Mouse (Mus musculus) forebrain, postnatal 0 days (tissue): ENCODE data around the gene Alox12b. TPM values are rescaled to one million over a fixed set of nuclear protein-coding genes. Genes with fewer than 3 reads are reported as not detected.
A peak's percentile ranks its signal among the peaks of the same experiment; 100 is the strongest.

ENCODE experiments used
- ATAC-seq: fragments of 200-750 bp; cut with Nextera tagmentation; 2 replicates; pipeline ENCODE4 v1.8.0; 2017; ENCODE audit warnings: mild to moderate bottlenecking, moderate library complexity
- DNase-seq: peaks from one replicate; pipeline ENCODE4 v3.0.0-alpha.2; 2015
- H3K27ac ChIP-seq: fragments of 300-500 bp; sonication (generic); 2 replicates; pipeline ENCODE4 v1.5.1; 2014; ENCODE audit warnings: low read depth, mild to moderate bottlenecking, antibody characterized with exemption, low read length, moderate library complexity, mixed read lengths
- H3K27me3 ChIP-seq: fragments of 300-500 bp; sonication (generic); 2 replicates; pipeline ENCODE4 v1.6.1; 2014; ENCODE audit warnings: mild to moderate bottlenecking, low read length, mixed read lengths; ENCODE audit not compliant: insufficient read depth
- H3K36me3 ChIP-seq: fragments of 300-500 bp; sonication (generic); 2 replicates; pipeline ENCODE4 v1.6.1; 2014; ENCODE audit warnings: mild to moderate bottlenecking, moderate library complexity; ENCODE audit not compliant: insufficient read depth
- H3K4me1 ChIP-seq: fragments of 300-500 bp; sonication (generic); 2 replicates; pipeline ENCODE4 v1.6.1; 2014; ENCODE audit warnings: antibody characterized with exemption; ENCODE audit not compliant: insufficient read depth
- H3K4me2 ChIP-seq: fragments of 300-500 bp; sonication (generic); 2 replicates; pipeline ENCODE4 v1.6.1; 2014; ENCODE audit warnings: low read depth, mild to moderate bottlenecking, moderate library complexity
- H3K4me3 ChIP-seq: fragments of 300-500 bp; sonication (generic); 2 replicates; pipeline ENCODE4 v1.5.1; 2014; ENCODE audit warnings: low read depth, low read length, mixed read lengths
- H3K9ac ChIP-seq: fragments of 300-500 bp; sonication (generic); 2 replicates; pipeline ENCODE4 v1.6.1; 2014; ENCODE audit warnings: mild to moderate bottlenecking
- H3K9me3 ChIP-seq: fragments of 300-500 bp; sonication (generic); 2 replicates; pipeline ENCODE4 v1.6.1; 2016; ENCODE audit warnings: low read length
- CTCF ChIP-seq: sonication (generic); IDR thresholded peaks from 2 replicates; pipeline ENCODE4 v1.5.1; 2016; ENCODE audit warnings: antibody characterized with exemption, control low read depth, low read depth
- WGBS: fragments of 180-500 bp; shearing (Covaris S2); extraction: QIAGEN DNeasy Blood & Tissue Kit; methylation state at CpG from one replicate; pipeline ENCODE4 v1.1.7; 2014; 5-methylcytosine and 5-hydroxymethylcytosine counted together
- polyA plus RNA-seq: library from polyadenylated mRNA; unstranded; fragments of >200 nt; fragmentation: Nextera tagmentation; extraction: Ambion mirVana; gene quantifications from 2 replicates; pipeline ENCODE4 v1.2.1, GENCODE M21; 2015
- total RNA-seq: library from RNA; depleted of rRNA; stranded (reverse); fragments of >200 nt; gene quantifications from 2 replicates; pipeline ENCODE4 v1.2.3, GENCODE M21; 2014; rRNA removed

Gene Alox12b
- total RNA-seq (0.19 and 0.38 TPM in 2 replicates), polyA plus RNA-seq (0.15 and 0.46 TPM in 2 replicates)

DNA sequence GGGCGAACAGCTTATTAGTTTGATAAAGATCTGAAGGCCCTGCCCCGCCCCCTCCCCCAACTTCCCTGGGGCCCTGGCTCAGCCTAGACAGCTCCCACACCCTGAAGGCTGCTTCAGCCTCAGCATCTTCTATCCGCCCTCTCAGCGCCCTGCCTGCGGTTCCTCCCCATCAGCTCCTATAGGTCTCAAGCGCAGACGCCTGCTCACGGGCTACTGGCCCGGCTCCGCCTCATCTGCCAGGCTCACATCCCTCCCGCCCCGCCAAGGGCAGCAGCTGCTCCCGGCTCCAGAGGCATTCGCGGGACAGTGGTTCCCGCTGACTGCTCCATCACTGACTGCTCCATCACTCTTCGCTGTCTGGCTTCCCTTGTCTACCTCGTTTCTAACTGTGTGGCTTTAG lies at the start of gene Alox12b:
Gene Alox12b (plus strand): TSS at position 190 of the 400 bp plus-strand sequence.
- TF ChIP-seq CTCF = no peak
- DNase-seq = peak; percentile 3
- 4% methylated on average over 18 of the region's 18 CpGs for WGBS
- no peaks in the 10 kb centered on the region for H3K4me1 ChIP-seq
- ATAC-seq = no peak; the same call in 1 of the 2 replicates
- no peak within 1 kb of the TSS for H3K9ac ChIP-seq
- no peaks in the 10 kb centered on the region for H3K9me3 ChIP-seq
- no peak within 1 kb of the TSS for H3K4me3 ChIP-seq
- H3K4me2 ChIP-seq = peak within 1 kb of the TSS; percentile 28; the same call in 1 of the 2 replicates
- no peaks in the 10 kb centered on the region for H3K36me3 ChIP-seq
- no peak within 1 kb of the TSS for H3K27ac ChIP-seq
- H3K27me3 ChIP-seq = no peaks in the 10 kb centered on the region

DNA sequence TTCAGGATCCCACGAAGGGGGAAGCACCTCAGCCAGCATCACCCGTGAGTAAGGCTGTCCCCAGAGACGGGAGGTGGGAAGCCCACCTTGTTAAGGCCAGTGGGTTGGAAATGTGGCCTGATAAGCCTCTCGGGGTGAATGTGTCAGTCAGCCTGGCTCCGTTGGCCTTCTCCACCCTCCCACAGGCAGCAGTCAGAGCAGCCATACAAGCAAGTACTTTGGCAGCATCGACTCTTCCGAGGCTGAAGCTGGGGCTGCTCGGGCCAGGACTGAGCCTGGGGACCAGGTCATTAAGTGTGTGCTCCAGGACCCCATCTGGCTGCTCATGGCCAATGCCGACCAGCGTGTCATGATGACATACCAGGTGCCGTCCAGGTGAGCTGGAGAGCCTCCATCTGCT lies 49.1 kb upstream of the Alox12b start:
- WGBS = 88% methylated on average over 11 of the region's 11 CpGs

DNA sequence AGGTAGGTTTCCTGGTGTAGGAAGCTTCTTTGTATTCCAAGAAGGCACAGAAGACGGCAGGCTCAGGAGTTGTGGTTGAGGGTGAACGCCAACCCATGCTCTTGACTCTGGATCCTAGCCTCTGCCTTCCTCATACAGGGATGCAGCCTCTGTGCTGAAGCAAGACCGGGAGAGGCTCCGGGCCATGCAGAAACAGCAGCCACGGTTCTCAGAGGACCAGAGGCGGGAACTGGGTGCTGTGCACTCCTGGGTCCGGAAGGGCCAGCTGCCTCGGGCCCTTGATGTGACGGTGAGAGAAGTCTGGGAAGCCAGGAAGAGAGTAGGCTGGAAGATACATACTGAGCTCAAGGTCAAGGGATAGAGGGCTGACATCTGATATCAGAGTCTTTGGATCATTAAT lies 48.6 kb upstream of the Alox12b start:
- no peak for TF ChIP-seq CTCF
- Histone ChIP-seq H3K27me3 (no peaks in the 10 kb centered on the region; the same call in 1 of the 2 replicates), H3K9ac (no peak overlapping the region), H3K36me3 (peaks cover 60% of the 10 kb centered on the region), H3K27ac (no peak overlapping the region), H3K4me3 (no peak overlapping the region), H3K4me1 (no peaks in the 10 kb centered on the region), H3K9me3 (no peaks in the 10 kb centered on the region), H3K4me2 (no peak overlapping the region)
- WGBS = 93% methylated on average over 9 of the region's 9 CpGs
- ATAC-seq (no peak), DNase-seq (no peak)

More for the DNA sequence above, 49.1 kb upstream of the Alox12b start:
- Histone ChIP-seq H3K4me2 (no peak overlapping the region), H3K27me3 (no peaks in the 10 kb centered on the region; the same call in 1 of the 2 replicates), H3K27ac (no peak overlapping the region), H3K4me3 (no peak overlapping the region), H3K9ac (no peak overlapping the region), H3K9me3 (no peaks in the 10 kb centered on the region), H3K4me1 (no peaks in the 10 kb centered on the region), H3K36me3 (peaks cover 66% of the 10 kb centered on the region)
- no peak for TF ChIP-seq CTCF
- DNase-seq = no peak
- no peak for ATAC-seq

DNA sequence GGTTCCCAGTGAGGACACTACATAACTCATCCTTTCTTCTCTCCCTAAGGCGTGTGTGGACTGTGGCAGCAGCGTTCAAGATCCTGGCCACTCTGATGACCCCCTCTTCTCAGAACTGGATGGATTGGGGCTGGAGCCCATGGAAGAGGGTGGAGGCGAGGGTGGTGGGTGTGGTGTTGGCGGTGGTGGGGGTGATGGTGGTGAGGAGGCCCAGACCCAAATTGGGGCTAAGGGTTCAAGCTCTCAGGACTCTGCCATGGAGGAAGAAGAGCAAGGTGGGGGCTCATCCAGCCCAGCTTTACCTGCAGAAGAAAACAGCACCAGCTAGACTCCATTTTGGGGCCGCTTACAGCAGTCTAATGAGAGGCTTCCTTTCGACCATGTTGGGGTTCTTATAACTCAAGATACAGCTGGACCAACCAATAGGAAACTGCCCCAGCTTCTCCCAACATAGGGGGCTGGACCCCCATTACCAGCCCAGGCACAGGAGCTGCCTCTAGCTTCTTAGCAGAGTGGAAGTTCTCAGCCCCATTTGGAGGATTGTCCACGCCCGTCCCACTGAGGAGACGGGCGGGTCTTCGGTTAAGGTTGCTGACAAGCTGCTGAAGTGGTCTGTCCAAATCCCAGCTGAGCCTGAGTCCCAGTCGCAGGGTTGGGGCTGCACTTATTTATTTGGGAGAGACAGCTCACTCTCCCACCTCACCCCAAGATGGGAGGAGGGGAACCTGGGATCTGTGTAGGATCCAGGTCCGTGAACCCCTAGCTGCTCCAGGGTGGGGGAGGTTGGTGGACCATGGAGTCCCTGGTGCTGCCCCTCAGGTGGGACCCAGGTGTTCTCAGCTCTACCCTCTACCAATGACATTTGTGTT lies 47.5 kb upstream of the Alox12b start:
- Histone ChIP-seq H3K27ac (no peak overlapping the region), H3K4me1 (no peaks in the 10 kb centered on the region), H3K36me3 (peaks cover 50% of the 10 kb centered on the region), H3K4me3 (no peak overlapping the region), H3K9ac (no peak overlapping the region), H3K27me3 (no peaks in the 10 kb centered on the region; the same call in 1 of the 2 replicates), H3K4me2 (no peak overlapping the region), H3K9me3 (no peaks in the 10 kb centered on the region)
- DNase-seq (no peak), ATAC-seq (no peak)
- whole genome bisulfite sequencing = 85% methylated on average over 13 of the region's 13 CpGs
- TF ChIP-seq CTCF = no peak

DNA sequence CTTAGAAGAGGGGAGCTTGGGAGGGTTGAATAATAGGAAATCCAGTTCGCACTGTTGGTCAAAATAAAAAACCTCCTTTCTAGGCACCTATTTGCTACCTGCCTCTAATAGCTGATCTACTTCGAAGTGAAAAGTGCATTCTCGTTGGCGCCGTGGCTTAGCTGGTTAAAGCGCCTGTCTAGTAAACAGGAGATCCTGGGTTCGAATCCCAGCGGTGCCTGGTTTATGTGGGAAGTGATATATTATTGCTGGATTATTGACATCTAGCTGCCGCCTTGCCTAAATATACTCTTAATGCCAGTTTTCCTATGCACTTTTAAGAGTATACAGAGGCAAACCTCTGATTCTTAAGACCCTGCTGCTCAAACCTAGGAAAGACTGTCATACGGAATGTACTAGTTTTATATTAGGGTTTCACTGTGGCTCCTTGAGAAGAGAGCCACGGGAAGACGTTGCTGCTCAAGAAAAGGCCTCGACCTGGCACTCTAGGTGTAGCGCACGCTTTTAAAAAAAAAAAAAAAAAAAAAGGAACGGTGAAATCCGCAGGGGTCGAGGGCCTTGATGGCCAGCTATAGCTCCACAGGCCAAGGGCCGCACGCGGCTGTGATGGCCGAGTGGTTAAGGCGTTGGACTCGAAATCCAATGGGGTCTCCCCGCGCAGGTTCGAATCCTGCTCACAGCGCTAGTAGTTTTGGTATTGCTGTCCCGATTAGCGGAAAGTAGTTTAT lies 46.3 kb upstream of the Alox12b start:
- ATAC-seq = peak; percentile 75
- peak overlapping the region; percentile 26 for H3K9ac ChIP-seq
- H3K4me2 ChIP-seq = peak overlapping the region; percentile 51
- peak overlapping the region; percentile 43 for H3K4me3 ChIP-seq
- H3K9me3 ChIP-seq = no peaks in the 10 kb centered on the region
- TF ChIP-seq CTCF = no peak
- 1% methylated on average over 30 of the region's 30 CpGs for WGBS
- peaks cover 38% of the 10 kb centered on the region for H3K36me3 ChIP-seq
- H3K27me3 ChIP-seq = no peaks in the 10 kb centered on the region; the same call in 1 of the 2 replicates
- DNase-seq = peak; percentile 95
- H3K4me1 ChIP-seq = no peaks in the 10 kb centered on the region
- H3K27ac ChIP-seq = peak overlapping the region; percentile 55; the same call in 1 of the 2 replicates

DNA sequence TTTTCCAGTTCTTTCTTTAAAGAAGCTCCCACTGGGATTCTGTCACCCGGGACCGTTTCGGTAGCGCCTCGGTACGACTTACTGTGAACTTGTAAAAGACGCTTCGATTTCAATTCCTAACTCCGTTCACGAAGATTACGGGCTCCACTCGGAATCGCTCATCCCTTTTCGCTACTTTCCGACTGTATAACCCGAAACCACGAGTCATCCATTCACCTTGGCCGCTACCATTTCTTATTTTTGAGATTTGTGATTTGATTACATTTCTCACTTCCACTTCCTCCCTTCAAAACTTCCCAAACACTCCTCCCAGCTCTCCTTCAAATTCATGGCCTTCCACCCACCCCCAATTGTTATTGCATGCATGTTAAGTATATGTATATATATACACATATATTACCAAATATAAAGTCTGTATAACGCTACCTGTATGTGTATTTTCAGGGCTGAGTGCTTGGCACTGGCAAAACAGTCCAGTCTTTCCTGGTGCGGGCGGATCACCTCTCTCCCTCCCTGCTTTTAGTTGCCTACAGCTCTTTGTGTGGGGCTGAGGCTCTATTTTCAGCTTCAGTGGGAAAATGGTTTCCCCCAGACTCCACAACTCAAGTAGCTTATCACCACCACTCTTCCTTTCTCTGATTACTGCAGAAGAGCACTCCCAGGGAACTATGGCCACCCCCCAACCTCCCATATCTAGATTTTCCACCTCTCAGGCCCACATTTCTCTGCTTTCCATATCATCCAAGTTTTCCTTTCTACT lies 45.6 kb upstream of the Alox12b start:
- Histone ChIP-seq H3K36me3 (peaks cover 33% of the 10 kb centered on the region), H3K9ac (peak overlapping the region; percentile 26; the same call in 1 of the 2 replicates), H3K4me2 (peak overlapping the region; percentile 51), H3K4me1 (no peaks in the 10 kb centered on the region), H3K4me3 (peak overlapping the region; percentile 43), H3K27me3 (no peaks in the 10 kb centered on the region; the same call in 1 of the 2 replicates), H3K9me3 (no peaks in the 10 kb centered on the region), H3K27ac (no peak overlapping the region)
- DNase-seq = no peak
- ATAC-seq = peak; percentile 30; the same call in 1 of the 2 replicates
- no peak for TF ChIP-seq CTCF
- 4% methylated on average over 21 of the region's 21 CpGs for WGBS
